8 mouse cellular contexts compared by ENCODE assay signal in genomic region chrX:169036403-169037296, GRCm38 (mm10).
DNase-seq lines count a peak whose midpoint lies in the region; ATAC-seq and TF ChIP-seq lines count a peak whose summit lies in the region.

No protein-coding gene starts in this region.

- 28% methylated on average over 32 of the region's 32 CpGs for WGBS in forebrain, embryonic 14.5 days
- 15% methylated on average over 32 of the region's 32 CpGs for WGBS in liver, embryonic 16.5 days (ENCODE audit: insufficient replicate concordance)
- 17% methylated on average over 31 of the region's 32 CpGs for WGBS in neural tube, embryonic 11.5 days
- WGBS in stomach, embryonic 16.5 days: 18% methylated on average over 32 of the region's 32 CpGs

- peak overlapping the region; percentile 48; the same call in 1 of the 2 replicates for H3K9ac ChIP-seq in forebrain, embryonic 14.5 days (ENCODE audit: low read length)
- peak overlapping the region; percentile 63 for H3K9ac ChIP-seq in liver, embryonic 16.5 days (ENCODE audit: low read depth, low read length)
- peak overlapping the region; percentile 37; the same call in 1 of the 2 replicates for H3K9ac ChIP-seq in neural tube, embryonic 11.5 days (ENCODE audit: low read length)
- H3K9ac ChIP-seq in stomach, embryonic 16.5 days (ENCODE audit: low read length): peak overlapping the region; percentile 74

- no peaks in the 10 kb centered on the region for H3K9me3 ChIP-seq in E14TG2a.4 (ENCODE audit: low read length)
- no peaks in the 10 kb centered on the region for H3K9me3 ChIP-seq in forebrain, embryonic 14.5 days (replicated peaks; ENCODE audit: control insufficient read depth, low read length)
- no peaks in the 10 kb centered on the region for H3K9me3 ChIP-seq in liver, embryonic 16.5 days (replicated peaks; ENCODE audit: control insufficient read depth, low read length)
- no peaks in the 10 kb centered on the region for H3K9me3 ChIP-seq in neural tube, embryonic 11.5 days (ENCODE audit: control insufficient read depth, low read length)
- no peaks in the 10 kb centered on the region for H3K9me3 ChIP-seq in stomach, embryonic 16.5 days (replicated peaks; ENCODE audit: control insufficient read depth, low read length)

- peak overlapping the region; percentile 50 for H3K4me2 ChIP-seq in forebrain, embryonic 14.5 days (ENCODE audit: low read length)
- H3K4me2 ChIP-seq in liver, embryonic 16.5 days (ENCODE audit: low read depth, low read length): peak overlapping the region; percentile 72
- peak overlapping the region; percentile 47 for H3K4me2 ChIP-seq in neural tube, embryonic 11.5 days (ENCODE audit: low read depth)
- H3K4me2 ChIP-seq in stomach, embryonic 16.5 days (ENCODE audit: low read depth, low read length): peak overlapping the region; percentile 56

- peak; percentile 97 for ATAC-seq in forebrain, embryonic 14.5 days
- ATAC-seq in liver, embryonic 16.5 days (ENCODE audit: low read depth): peak; percentile 93
- peak; percentile 92 for ATAC-seq in neural tube, embryonic 11.5 days (ENCODE audit: insufficient read depth, low FRiP score, low TSS enrichment)
- ATAC-seq in stomach, embryonic 16.5 days (ENCODE audit: insufficient read depth, low FRiP score): peak; percentile 95

- peaks cover 5% of the 10 kb centered on the region for H3K27me3 ChIP-seq in E14TG2a.4 (ENCODE audit: insufficient read depth, low read length)
- H3K27me3 ChIP-seq in forebrain, embryonic 14.5 days (replicated peaks; ENCODE audit: control insufficient read depth, insufficient read depth, low read length): no peaks in the 10 kb centered on the region
- no peaks in the 10 kb centered on the region for H3K27me3 ChIP-seq in liver, embryonic 16.5 days (ENCODE audit: control insufficient read depth, insufficient read depth, low read depth, low read length)
- H3K27me3 ChIP-seq in neural tube, embryonic 11.5 days (ENCODE audit: control insufficient read depth, insufficient read depth, low read length): 0 out of 2 replicates have a peak, but pooled peaks cover 2% of the 10 kb centered on the region
- H3K27me3 ChIP-seq in stomach, embryonic 16.5 days (ENCODE audit: control insufficient read depth, insufficient read depth, low read length): no peaks in the 10 kb centered on the region; the same call in 1 of the 2 replicates

- no peaks in the 10 kb centered on the region for H3K36me3 ChIP-seq in E14TG2a.4 (ENCODE audit: insufficient read depth, low read length)
- H3K36me3 ChIP-seq in forebrain, embryonic 14.5 days (ENCODE audit: control insufficient read depth, insufficient read depth, low read length): no peaks in the 10 kb centered on the region
- H3K36me3 ChIP-seq in liver, embryonic 16.5 days (ENCODE audit: control insufficient read depth, insufficient read depth): no peaks in the 10 kb centered on the region
- H3K36me3 ChIP-seq in neural tube, embryonic 11.5 days (ENCODE audit: control insufficient read depth, insufficient read depth, low read length): no peaks in the 10 kb centered on the region
- H3K36me3 ChIP-seq in stomach, embryonic 16.5 days (ENCODE audit: control insufficient read depth, insufficient read depth, low read length): no peaks in the 10 kb centered on the region

- H3K4me3 ChIP-seq in E14TG2a.4 (replicated peaks; ENCODE audit: low read length): peak overlapping the region; percentile 69
- peak overlapping the region; percentile 30 for H3K4me3 ChIP-seq in forebrain, embryonic 14.5 days (ENCODE audit: low read depth, low read length)
- peak overlapping the region; percentile 64 for H3K4me3 ChIP-seq in liver, embryonic 16.5 days (ENCODE audit: low read depth, low read length)
- H3K4me3 ChIP-seq in neural tube, embryonic 11.5 days (ENCODE audit: low read depth, low read length): peak overlapping the region; percentile 29
- H3K4me3 ChIP-seq in stomach, embryonic 16.5 days (replicated peaks; ENCODE audit: low read length): peak overlapping the region; percentile 55

- DNase-seq in cerebellum, adult 11-12 months: peak; percentile 6
- DNase-seq in forebrain, embryonic 14.5 days (ENCODE audit: low spot score): peak; percentile 71
- peak; percentile 74 for DNase-seq in heart, postnatal 14 days
- DNase-seq in layer of hippocampus, adult 11-12 months (ENCODE audit: low spot score): peak; percentile 39
- DNase-seq in neural tube, embryonic 11.5 days (ENCODE audit: low spot score): peak; percentile 66

- H3K27ac ChIP-seq in forebrain, embryonic 14.5 days (ENCODE audit: low read depth, low read length): no peak overlapping the region
- 0 out of 2 replicates have a peak overlapping the region, but pooled peaks have one; percentile 44 for H3K27ac ChIP-seq in liver, embryonic 16.5 days (ENCODE audit: low read length)
- H3K27ac ChIP-seq in neural tube, embryonic 11.5 days (ENCODE audit: low read depth, low read length): no peak overlapping the region
- H3K27ac ChIP-seq in stomach, embryonic 16.5 days (ENCODE audit: low read length): peak overlapping the region; percentile 68

- TF ChIP-seq CTCF in E14TG2a.4 (conservative IDR thresholded peaks at IDR 0.05; ENCODE audit: low read length): no peak

- intact Hi-C loops in heart, postnatal 14 days (cut with DNase I): loop anchor here (2.0 to 5.0 kb wide), 3 partner anchors 51 to 261 kb away; no protein-coding TSS in a partner anchor

- peaks cover 7% of the 10 kb centered on the region; the same call in 1 of the 2 replicates for H3K4me1 ChIP-seq in E14TG2a.4 (replicated peaks; ENCODE audit: low read depth, low read length)
- no peaks in the 10 kb centered on the region for H3K4me1 ChIP-seq in forebrain, embryonic 14.5 days (ENCODE audit: control insufficient read depth, insufficient read depth, low read length)
- no peaks in the 10 kb centered on the region; the same call in 1 of the 2 replicates for H3K4me1 ChIP-seq in liver, embryonic 16.5 days (ENCODE audit: control insufficient read depth, low read depth, low read length)
- no peaks in the 10 kb centered on the region for H3K4me1 ChIP-seq in neural tube, embryonic 11.5 days (ENCODE audit: control insufficient read depth, insufficient read depth, low read length)
- H3K4me1 ChIP-seq in stomach, embryonic 16.5 days (ENCODE audit: control insufficient read depth, insufficient read depth, low read length): no peaks in the 10 kb centered on the region

Comparison
In these comparisons a context has a peak if more than half of its experiments do, and no peak if none do; other contexts are left out.
1. DNase-seq: peak in every context shown above with its lines; median percentile 74 in heart, postnatal 14 days; 71 in forebrain, embryonic 14.5 days; 66 in neural tube, embryonic 11.5 days; 39 in layer of hippocampus, adult 11-12 months; 6 in cerebellum, adult 11-12 months.
2. H3K27ac ChIP-seq: peak in liver, embryonic 16.5 days (single experiment) and stomach, embryonic 16.5 days (single experiment); none in forebrain, embryonic 14.5 days (single experiment) and neural tube, embryonic 11.5 days (single experiment).
3. Peak in every context shown above with its lines, with median percentiles within 50 percentile points of each other: H3K4me3 ChIP-seq, ATAC-seq, H3K4me2 ChIP-seq and H3K9ac ChIP-seq.